Mouse (Mus musculus): ENCODE results near the gene Tmie.

Gene Tmie

GRCm38 (mm10) chr9:110879998-110880561, at the start of gene Tmie:
Tmie (minus strand) TSS chr9:110880113.
- peak; percentile 91 for DNase-seq

GRCm38 (mm10) chr9:110922759-110923158, 42.8 kb upstream of the Tmie start:
- peak; percentile 89 for DNase-seq

GRCm38 (mm10) chr9:110920665-110921419, 40.9 kb upstream of the Tmie start:
- DNase-seq, result no peak

GRCm38 (mm10) chr9:110916786-110917185, 36.9 kb upstream of the Tmie start, which contains the start of gene Fam240a:
Fam240a (minus strand) TSS chr9:110916861.
- no peak for DNase-seq

- DNase-seq, result no peak
These were observed 35.6 kb upstream of the Tmie start for GRCm38 (mm10) chr9:110915466-110915865.

GRCm38 (mm10) chr9:110914631-110915236, 34.8 kb upstream of the Tmie start:
- no peak for DNase-seq

- DNase-seq, result no peak
These were observed 29.6 kb upstream of the Tmie start for GRCm38 (mm10) chr9:110909371-110909967.

GRCm38 (mm10) chr9:110908631-110909016, 28.7 kb upstream of the Tmie start:
- DNase-seq, result no peak

GRCm38 (mm10) chr9:110907838-110908630, 28.1 kb upstream of the Tmie start:
- no peak for DNase-seq

GRCm38 (mm10) chr9:110907201-110907837, 27.4 kb upstream of the Tmie start:
- no peak for DNase-seq

- DNase-seq, result no peak
These were observed 22.4 kb upstream of the Tmie start for GRCm38 (mm10) chr9:110902271-110902670.

- no peak for DNase-seq
These were observed 21.3 kb upstream of the Tmie start for GRCm38 (mm10) chr9:110901204-110901603.

- no peak for DNase-seq
These were observed 19.6 kb upstream of the Tmie start for GRCm38 (mm10) chr9:110899451-110900008.

GRCm38 (mm10) chr9:110896595-110896994, 16.7 kb upstream of the Tmie start:
- DNase-seq, result no peak

GRCm38 (mm10) chr9:110895994-110896393, 16.1 kb upstream of the Tmie start:
- no peak for DNase-seq

- DNase-seq, result no peak
These were observed 15.6 kb upstream of the Tmie start for GRCm38 (mm10) chr9:110895507-110895906.

- no peak for DNase-seq
These were observed 13.5 kb upstream of the Tmie start for GRCm38 (mm10) chr9:110893429-110893828.

GRCm38 (mm10) chr9:110892552-110892951, 12.6 kb upstream of the Tmie start:
- DNase-seq, result no peak

GRCm38 (mm10) chr9:110891077-110891828, 11.3 kb upstream of the Tmie start:
- peak; percentile 63 for DNase-seq

- DNase-seq, result peak; percentile 51
These were observed 10.3 kb upstream of the Tmie start for GRCm38 (mm10) chr9:110890026-110890783.

All from kidney, postnatal 10 days (tissue).